Mouse (Mus musculus) intestine, embryonic 14.5 days (tissue): ENCODE results near the gene Carm1. TPM values are rescaled to one million over a fixed set of nuclear protein-coding genes. Genes with fewer than 3 reads are reported as not detected.

Experiments
- ATAC-seq: fragments of 200-750 bp; cut with Nextera tagmentation; replicated peaks from 2 replicates; pipeline ENCODE4 v1.8.0; 2017; ENCODE audit warnings: low read depth, moderate number of reproducible peaks, moderate TSS enrichment, moderate library complexity; ENCODE audit not compliant: low FRiP score, low TSS enrichment
- DNase-seq: peaks from one replicate; pipeline ENCODE4 v3.0.0-alpha.2; 2018; ENCODE audit warnings: low spot score
- H3K27ac ChIP-seq: fragments of 300-500 bp; sonication (generic); 2 replicates; pipeline ENCODE4 v1.5.1; 2014; ENCODE audit warnings: low read depth, mild to moderate bottlenecking, control low read depth
- H3K27me3 ChIP-seq: fragments of 300-500 bp; sonication (generic); replicated peaks from 2 replicates; pipeline ENCODE4 v1.6.1; 2014; ENCODE audit warnings: low read length, control low read depth; ENCODE audit not compliant: control insufficient read depth, insufficient read depth
- H3K36me3 ChIP-seq: fragments of 300-500 bp; sonication (generic); 2 replicates; pipeline ENCODE4 v1.6.1; 2014; ENCODE audit warnings: low read length, control low read depth; ENCODE audit not compliant: control insufficient read depth, insufficient read depth
- H3K4me1 ChIP-seq: fragments of 300-500 bp; sonication (generic); replicated peaks from 2 replicates; pipeline ENCODE4 v1.6.1; 2014; ENCODE audit warnings: low read length, control low read depth, mixed read lengths; ENCODE audit not compliant: control insufficient read depth, insufficient read depth
- H3K4me2 ChIP-seq: fragments of 300-500 bp; sonication (generic); 2 replicates; pipeline ENCODE4 v1.6.1; 2014; ENCODE audit warnings: low read length
- H3K4me3 ChIP-seq: fragments of 300-500 bp; sonication (generic); 2 replicates; pipeline ENCODE4 v1.5.1; 2014; ENCODE audit warnings: low read depth, low read length, control low read depth, mixed read lengths
- H3K9ac ChIP-seq: fragments of 300-500 bp; sonication (generic); 2 replicates; pipeline ENCODE4 v1.6.1; 2014; ENCODE audit warnings: mild to moderate bottlenecking, low read length
- H3K9me3 ChIP-seq: fragments of 300-500 bp; sonication (generic); 2 replicates; pipeline ENCODE4 v1.6.1; 2016; ENCODE audit warnings: low read length, control low read depth; ENCODE audit not compliant: control insufficient read depth
- WGBS: fragments of 180-500 bp; shearing (Covaris S2); extraction: QIAGEN DNeasy Blood & Tissue Kit; methylation state at CpG from one replicate; pipeline ENCODE4 v1.1.7; 2014; 5-methylcytosine and 5-hydroxymethylcytosine counted together
- microRNA counts: library from miRNA; unstranded; fragments of <30 nt; microRNA quantifications from one replicate; lab custom pipeline; 2016
- microRNA-seq: library from miRNA; unstranded; fragments of <30 nt; microRNA quantifications from one replicate; pipeline ENCODE4, GENCODE M21; 2016
- polyA plus RNA-seq: library from polyadenylated mRNA; unstranded; fragments of >200 nt; fragmentation: Nextera tagmentation; extraction: Ambion mirVana; gene quantifications from 2 replicates; pipeline ENCODE4 v1.2.1, GENCODE M21; 2014

Gene Carm1
- polyA plus RNA-seq, 1 experiment from 2014 or later: 54.4 TPM

- Histone ChIP-seq H3K36me3 (peaks cover 100% of the 10 kb centered on the region), H3K9ac (no peak overlapping the region), H3K4me3 (no peak overlapping the region), H3K4me1 (no peaks in the 10 kb centered on the region), H3K27me3 (no peaks in the 10 kb centered on the region), H3K9me3 (no peaks in the 10 kb centered on the region), H3K4me2 (no peak overlapping the region), H3K27ac (no peak overlapping the region)
- DNase-seq: no peak
- no peak for ATAC-seq
- WGBS: 94% methylated on average over 11 of the region's 11 CpGs
These were observed 92.3 kb downstream of the Carm1 start for GRCm38 (mm10) chr9:21639031-21639430.

MicroRNA genes within 50 kb of the gene (microRNA counts, 519-probe panel; counts per million panel counts)
- not detected for microRNA mmu-miR-1946b (lab: Ali Mortazavi, UCI)

Small RNAs within 50 kb of the gene (microRNA-seq; reads per million reads assigned to microRNA genes)
- gene Mir1946b: not detected

Other genes starting within 250 kb of the Carm1 start
- gene Ap1m2, start 234.6 kb upstream of the Carm1 start, polyA plus RNA-seq: 69.6 and 75.8 TPM in 2 replicates
- gene Slc44a2, start 226.2 kb upstream of the Carm1 start, polyA plus RNA-seq: 70.1 and 74.6 TPM in 2 replicates
- gene Ilf3, start 179.0 kb upstream of the Carm1 start, polyA plus RNA-seq: 179 and 188 TPM in 2 replicates
- gene Qtrt1, start 135.1 kb upstream of the Carm1 start, polyA plus RNA-seq: 69.9 and 77.3 TPM in 2 replicates
- 65.2 and 67.3 TPM in 2 replicates for gene Dnm2, start 122.0 kb upstream of the Carm1 start, polyA plus RNA-seq
- gene Tmed1, start 36.6 kb upstream of the Carm1 start, polyA plus RNA-seq: 88.4 and 91.0 TPM in 2 replicates
- 3.1 and 4.2 TPM in 2 replicates for gene AB124611, start 20.7 kb upstream of the Carm1 start, polyA plus RNA-seq
- gene Timm29, start 45.8 kb downstream of the Carm1 start, polyA plus RNA-seq: 32.7 and 32.9 TPM in 2 replicates
- 20.8 and 23.3 TPM in 2 replicates for gene Yipf2, start 45.9 kb downstream of the Carm1 start, polyA plus RNA-seq
- gene Smarca4, start 69.3 kb downstream of the Carm1 start, polyA plus RNA-seq: 92.6 and 96.3 TPM in 2 replicates
- gene Ldlr, start 176.6 kb downstream of the Carm1 start, polyA plus RNA-seq: 32.2 and 34.8 TPM in 2 replicates
- 127 and 135 TPM in 2 replicates for gene Spc24, start 213.4 kb downstream of the Carm1 start, polyA plus RNA-seq